Mouse (Mus musculus) kidney, embryonic 14.5 days (tissue): ENCODE measurements around the gene Ano8. TPM values are rescaled to one million over a fixed set of nuclear protein-coding genes. Genes with fewer than 3 reads are reported as not detected.
A peak's percentile ranks its signal among the peaks of the same experiment; 100 is the strongest.

Experiments
- ATAC-seq: fragments of 200-750 bp; cut with Nextera tagmentation; 2 replicates; pipeline ENCODE4 v1.8.0; 2017; ENCODE audit warnings: moderate number of reproducible peaks, mild to moderate bottlenecking, moderate TSS enrichment, moderate library complexity; ENCODE audit not compliant: low FRiP score, low TSS enrichment
- H3K27ac ChIP-seq: fragments of 300-500 bp; sonication (generic); 2 replicates; pipeline ENCODE4 v1.5.1; 2014; ENCODE audit warnings: low read depth, mild to moderate bottlenecking, low read length, moderate library complexity, mixed read lengths
- H3K27me3 ChIP-seq: fragments of 300-500 bp; sonication (generic); 2 replicates; pipeline ENCODE4 v1.6.1; 2014; ENCODE audit warnings: mild to moderate bottlenecking, low read length; ENCODE audit not compliant: control insufficient read depth, insufficient read depth
- H3K36me3 ChIP-seq: fragments of 300-500 bp; sonication (generic); 2 replicates; pipeline ENCODE4 v1.6.1; 2014; ENCODE audit warnings: low read length, mixed read lengths; ENCODE audit not compliant: control insufficient read depth, insufficient read depth
- H3K4me1 ChIP-seq: fragments of 300-500 bp; sonication (generic); 2 replicates; pipeline ENCODE4 v1.6.1; 2014; ENCODE audit warnings: low read length, mixed read lengths; ENCODE audit not compliant: control insufficient read depth, insufficient read depth
- H3K4me2 ChIP-seq: fragments of 300-500 bp; sonication (generic); replicated peaks from 2 replicates; pipeline ENCODE4 v1.6.1; 2014; ENCODE audit warnings: low read depth, mild to moderate bottlenecking, low read length
- H3K4me3 ChIP-seq: fragments of 300-500 bp; sonication (generic); 2 replicates; pipeline ENCODE4 v1.5.1; 2014; ENCODE audit warnings: mild to moderate bottlenecking, low read length
- H3K9ac ChIP-seq: fragments of 300-500 bp; sonication (generic); 2 replicates; pipeline ENCODE4 v1.6.1; 2014; ENCODE audit warnings: low read depth, mild to moderate bottlenecking, low read length, moderate library complexity
- H3K9me3 ChIP-seq: fragments of 300-500 bp; sonication (generic); 2 replicates; pipeline ENCODE4 v1.6.1; 2016; ENCODE audit warnings: low read length; ENCODE audit not compliant: control insufficient read depth
- WGBS: fragments of 180-500 bp; shearing (Covaris S2); extraction: QIAGEN DNeasy Blood & Tissue Kit; methylation state at CpG from one replicate; pipeline ENCODE4 v1.1.7; 2014; 5-methylcytosine and 5-hydroxymethylcytosine counted together
- polyA plus RNA-seq: library from polyadenylated mRNA; unstranded; fragments of >200 nt; fragmentation: Nextera tagmentation; extraction: Ambion mirVana; gene quantifications from 2 replicates; pipeline ENCODE4 v1.2.1, GENCODE M21; 2014

The Ano8 gene
- polyA plus RNA-seq, 1 experiment from 2014 or later: 3.4 TPM

DNA sequence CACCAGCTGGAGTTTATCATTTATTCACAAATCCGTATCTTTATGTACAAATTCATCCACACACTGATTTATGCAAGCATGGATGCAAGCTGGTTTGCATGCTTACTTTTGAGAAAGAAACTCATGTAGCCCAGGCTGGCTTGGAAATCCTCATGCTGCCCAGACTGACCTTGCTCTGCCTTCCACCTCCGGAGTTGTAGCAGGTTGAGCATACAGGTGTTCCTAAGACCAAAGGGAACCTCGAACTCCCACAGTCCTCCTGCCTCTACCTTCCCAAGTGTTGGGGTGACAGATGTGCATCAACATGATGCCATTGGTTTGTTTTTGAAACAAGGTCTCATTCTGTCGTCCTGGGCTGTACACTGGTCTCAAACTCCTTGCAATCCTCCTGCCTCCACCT is 23.6 kb downstream of the Ano8 start:
- no peaks in the 10 kb centered on the region for H3K27me3 ChIP-seq
- H3K9me3 ChIP-seq: no peaks in the 10 kb centered on the region
- peaks cover 15% of the 10 kb centered on the region for H3K4me1 ChIP-seq
- H3K4me2 ChIP-seq: peak overlapping the region; percentile 70
- peak overlapping the region; percentile 81; the same call in 1 of the 2 replicates for H3K4me3 ChIP-seq
- peaks cover 29% of the 10 kb centered on the region for H3K36me3 ChIP-seq
- ATAC-seq: no peak
- no peak overlapping the region for H3K9ac ChIP-seq
- WGBS: 72% methylated on average over 4 of the region's 4 CpGs
- no peak overlapping the region for H3K27ac ChIP-seq

DNA sequence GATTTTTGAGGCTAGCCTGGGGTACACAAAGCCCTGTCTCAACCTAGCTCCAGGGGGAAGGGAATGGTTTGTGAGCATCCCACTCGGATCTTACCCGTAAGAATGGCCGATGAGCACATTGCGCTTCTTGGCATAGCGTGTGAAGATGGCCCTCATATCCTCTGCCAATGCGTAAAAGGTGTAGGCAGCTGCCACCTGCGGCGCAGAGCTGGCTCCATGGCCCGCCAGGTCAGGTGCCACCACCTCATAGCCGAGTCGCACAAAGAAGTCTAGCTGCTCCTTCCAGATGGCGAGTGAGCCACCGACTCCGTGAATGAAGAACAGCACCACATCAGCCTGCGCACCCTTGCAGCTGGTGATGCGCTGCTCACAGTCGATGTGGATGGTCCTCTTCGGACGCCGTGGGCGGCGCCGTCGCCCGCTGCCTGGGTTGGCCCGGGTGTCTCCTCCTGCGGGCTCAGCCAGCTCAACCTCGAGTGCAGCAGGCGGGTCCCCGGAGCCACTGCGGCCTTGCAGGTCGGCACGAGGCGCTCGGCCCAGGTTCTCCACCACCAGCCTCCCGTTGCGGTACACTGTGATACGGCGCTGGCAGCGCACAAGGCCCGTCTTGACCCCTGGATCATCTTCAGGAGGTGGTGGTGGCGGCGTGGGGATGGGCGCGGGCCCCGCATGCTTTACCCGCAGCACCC is 24.5 kb downstream of the Ano8 start:
- no peak overlapping the region for H3K4me2 ChIP-seq
- no peak for ATAC-seq
- H3K27ac ChIP-seq: no peak overlapping the region
- no peak overlapping the region for H3K9ac ChIP-seq
- WGBS: 84% methylated on average over 47 of the region's 47 CpGs
- no peaks in the 10 kb centered on the region for H3K27me3 ChIP-seq
- H3K36me3 ChIP-seq: peaks cover 32% of the 10 kb centered on the region
- peaks cover 15% of the 10 kb centered on the region for H3K4me1 ChIP-seq
- H3K9me3 ChIP-seq: no peaks in the 10 kb centered on the region
- H3K4me3 ChIP-seq: no peak overlapping the region

DNA sequence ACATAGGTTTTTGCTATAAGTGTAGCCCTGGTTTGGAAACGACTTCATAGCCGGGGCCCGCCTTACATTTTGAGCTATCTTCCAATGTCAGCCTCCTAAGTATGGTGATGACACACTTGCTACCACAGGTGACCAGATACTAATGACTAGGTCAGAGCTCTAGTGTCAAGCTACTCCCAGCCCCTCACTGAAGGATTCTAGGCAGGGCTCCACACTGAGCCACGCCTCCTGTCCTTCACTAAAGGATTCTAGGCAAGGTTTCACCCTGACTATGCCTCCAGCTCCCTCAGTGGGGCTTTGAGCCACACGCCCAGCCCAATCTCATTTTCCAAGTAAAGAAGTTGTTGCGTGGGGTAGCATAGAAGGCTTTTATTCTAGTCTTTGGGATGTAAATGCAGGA is 25.0 kb downstream of the Ano8 start:
- H3K36me3 ChIP-seq: peaks cover 32% of the 10 kb centered on the region
- no peak overlapping the region for H3K9ac ChIP-seq
- H3K27me3 ChIP-seq: no peaks in the 10 kb centered on the region
- H3K4me1 ChIP-seq: peaks cover 15% of the 10 kb centered on the region
- H3K27ac ChIP-seq: no peak overlapping the region
- H3K4me3 ChIP-seq: no peak overlapping the region
- WGBS: 94% methylated on average over 6 of the region's 6 CpGs
- H3K4me2 ChIP-seq: no peak overlapping the region
- ATAC-seq: no peak
- no peaks in the 10 kb centered on the region for H3K9me3 ChIP-seq

DNA sequence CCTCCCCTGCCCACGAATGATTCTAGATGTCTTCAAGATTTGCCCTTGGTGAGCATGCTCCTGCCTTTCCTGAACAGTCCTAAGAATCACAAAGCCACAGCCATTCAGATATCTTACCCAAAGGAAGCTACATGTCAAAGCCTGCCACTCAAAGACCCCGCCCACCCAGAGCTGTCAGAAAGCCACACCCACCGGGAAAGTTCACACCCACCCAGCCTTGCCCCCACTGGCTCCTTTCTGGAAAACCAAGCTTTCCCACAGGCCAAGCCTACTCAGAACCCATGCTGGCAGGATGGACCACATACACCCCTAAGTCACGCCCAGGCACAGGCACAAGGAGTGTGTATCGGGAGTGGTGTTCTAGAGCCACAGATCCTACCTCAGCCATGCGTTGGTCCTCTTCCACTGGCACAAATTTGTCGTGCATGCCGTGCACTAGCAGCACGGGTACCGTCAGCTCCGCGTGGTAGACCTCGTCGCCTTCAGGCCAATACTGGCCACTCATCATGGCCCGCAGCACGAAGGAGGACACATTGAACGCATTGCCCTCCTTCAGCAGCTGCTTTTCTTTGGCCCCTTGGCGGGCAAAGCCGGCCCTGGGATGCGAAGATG is 28.0 kb downstream of the Ano8 start:
- Histone ChIP-seq H3K27me3 (no peaks in the 10 kb centered on the region), H3K9ac (no peak overlapping the region; the same call in 1 of the 2 replicates), H3K27ac (no peak overlapping the region), H3K36me3 (peaks cover 32% of the 10 kb centered on the region), H3K4me3 (no peak overlapping the region), H3K4me1 (peaks cover 7% of the 10 kb centered on the region), H3K4me2 (no peak overlapping the region), H3K9me3 (no peaks in the 10 kb centered on the region)
- no peak for ATAC-seq
- 86% methylated on average over 20 of the region's 20 CpGs for WGBS

DNA sequence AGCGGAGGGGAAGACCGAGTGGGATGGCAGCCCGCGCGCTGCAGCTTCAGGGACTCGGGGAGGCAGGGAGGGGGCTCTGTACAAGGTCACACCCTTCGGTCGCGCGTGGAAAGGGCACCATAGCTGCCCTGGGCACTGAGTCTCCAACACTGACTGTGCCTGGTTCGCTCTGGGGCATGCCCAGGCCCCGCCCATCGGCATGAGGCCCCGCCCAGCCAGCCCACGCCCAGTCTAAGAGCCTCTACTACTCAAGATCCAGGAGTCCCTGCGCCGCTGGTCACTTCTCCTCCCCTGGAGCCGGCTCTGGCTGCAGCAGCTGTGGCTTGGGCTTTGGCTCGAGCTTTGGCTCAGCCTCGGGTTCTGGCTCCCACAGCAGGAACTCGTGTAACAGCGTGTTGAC is 28.9 kb downstream of the Ano8 start:
- H3K4me2 ChIP-seq: no peak overlapping the region
- H3K4me3 ChIP-seq: no peak overlapping the region
- no peaks in the 10 kb centered on the region for H3K27me3 ChIP-seq
- ATAC-seq: peak; percentile 50; the same call in 1 of the 2 replicates
- no peaks in the 10 kb centered on the region for H3K9me3 ChIP-seq
- WGBS: 44% methylated on average over 22 of the region's 22 CpGs
- peaks cover 32% of the 10 kb centered on the region for H3K36me3 ChIP-seq
- H3K27ac ChIP-seq: no peak overlapping the region
- H3K4me1 ChIP-seq: no peaks in the 10 kb centered on the region
- H3K9ac ChIP-seq: no peak overlapping the region

DNA sequence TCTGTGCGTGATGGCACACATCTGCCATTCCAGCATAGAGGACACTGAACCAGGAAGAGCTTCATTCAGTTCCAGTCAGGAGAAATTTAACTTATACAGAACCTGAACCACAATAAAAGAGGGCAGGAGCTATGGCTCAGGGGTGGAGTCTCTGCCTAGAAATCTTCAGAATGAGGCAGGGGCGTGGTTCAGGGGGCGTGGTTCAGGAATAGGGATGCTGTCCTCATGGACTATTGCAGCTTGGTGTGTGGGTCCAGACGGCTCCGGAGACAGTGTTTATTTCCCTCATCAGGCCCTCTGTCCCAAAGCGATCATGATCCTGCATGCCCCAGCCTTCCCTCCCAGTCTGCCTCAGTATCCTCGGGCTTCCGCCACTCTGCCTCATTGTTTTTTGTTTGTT is 31.1 kb downstream of the Ano8 start:
- no peaks in the 10 kb centered on the region for H3K4me1 ChIP-seq
- no peak overlapping the region for H3K27ac ChIP-seq
- H3K9ac ChIP-seq: no peak overlapping the region
- no peak for ATAC-seq
- H3K4me3 ChIP-seq: no peak overlapping the region
- H3K36me3 ChIP-seq: peaks cover 16% of the 10 kb centered on the region; the same call in 1 of the 2 replicates
- H3K27me3 ChIP-seq: no peaks in the 10 kb centered on the region
- no peaks in the 10 kb centered on the region for H3K9me3 ChIP-seq
- WGBS: 80% methylated on average over 8 of the region's 8 CpGs
- no peak overlapping the region for H3K4me2 ChIP-seq

DNA sequence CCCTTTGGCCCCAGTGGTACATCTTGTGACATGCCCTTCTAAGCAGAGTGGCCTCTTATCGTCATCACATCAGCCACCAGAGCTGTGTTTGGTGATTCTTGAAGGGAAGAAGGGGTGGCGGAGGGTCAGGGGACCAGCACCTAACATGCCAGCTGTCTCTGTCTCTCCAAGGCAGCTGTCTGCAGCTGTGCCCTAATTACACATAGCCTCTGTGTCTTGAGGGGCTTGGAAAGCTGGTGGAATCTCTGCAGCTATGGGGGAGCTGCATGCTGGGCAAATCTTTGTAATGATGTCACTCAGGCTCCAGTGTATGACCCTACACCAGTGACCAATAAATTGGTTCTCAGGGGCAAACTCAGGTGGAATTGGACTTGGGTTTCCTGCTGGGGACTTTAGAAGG is 33.1 kb downstream of the Ano8 start:
- Histone ChIP-seq H3K36me3 (0 out of 2 replicates have a peak, but pooled peaks cover 4% of the 10 kb centered on the region), H3K27me3 (no peaks in the 10 kb centered on the region), H3K4me3 (no peak overlapping the region), H3K9ac (no peak overlapping the region), H3K4me2 (no peak overlapping the region), H3K4me1 (no peaks in the 10 kb centered on the region), H3K27ac (no peak overlapping the region), H3K9me3 (no peaks in the 10 kb centered on the region)
- WGBS: 74% methylated on average over 2 of the region's 2 CpGs
- ATAC-seq: no peak

DNA sequence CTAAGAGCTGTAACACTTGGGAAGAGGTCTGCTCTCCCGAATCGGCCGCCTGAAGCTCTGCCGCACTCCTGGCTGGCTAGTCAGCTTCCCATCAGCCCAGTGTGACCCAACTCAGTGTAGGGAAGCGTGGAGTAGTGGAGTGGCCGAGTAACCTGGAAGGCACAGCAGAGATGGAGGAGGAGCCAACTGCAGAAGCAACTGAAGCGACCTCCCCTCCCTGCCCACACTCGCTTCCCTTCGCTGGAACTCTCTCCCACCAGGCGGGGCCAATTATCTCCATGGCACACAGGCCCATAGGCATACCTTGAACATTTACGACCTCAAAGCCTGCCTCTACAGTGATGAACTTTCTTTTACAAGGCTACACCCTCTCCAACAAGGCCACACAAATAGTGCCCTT is 34.0 kb downstream of the Ano8 start:
- no peaks in the 10 kb centered on the region for H3K4me1 ChIP-seq
- no peaks in the 10 kb centered on the region for H3K9me3 ChIP-seq
- no peaks in the 10 kb centered on the region for H3K36me3 ChIP-seq
- H3K4me3 ChIP-seq: no peak overlapping the region
- no peak overlapping the region for H3K27ac ChIP-seq
- 42% methylated on average over 11 of the region's 11 CpGs for WGBS
- H3K27me3 ChIP-seq: no peaks in the 10 kb centered on the region
- ATAC-seq: no peak
- H3K9ac ChIP-seq: no peak overlapping the region
- H3K4me2 ChIP-seq: no peak overlapping the region

DNA sequence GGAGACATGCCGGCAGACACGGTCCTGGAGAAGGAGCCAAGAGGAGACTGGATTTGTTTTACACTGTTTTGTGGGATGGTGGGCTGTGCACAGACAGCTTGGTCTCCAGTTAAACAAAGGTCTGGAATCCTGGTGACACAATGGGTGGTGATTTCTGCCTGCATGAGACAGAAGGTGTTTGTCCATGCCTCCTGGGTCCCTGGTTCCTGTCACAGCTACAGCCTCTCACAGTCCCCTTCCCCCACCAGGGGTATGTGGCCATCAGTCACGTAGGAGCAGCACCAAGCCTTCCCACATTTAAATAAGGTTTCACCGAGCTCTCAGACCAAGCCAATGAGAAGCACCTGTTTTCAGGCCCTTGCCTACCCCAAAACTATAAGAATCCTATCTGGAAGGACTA is 34.4 kb downstream of the Ano8 start:
- H3K4me3 ChIP-seq: no peak overlapping the region
- no peak overlapping the region for H3K9ac ChIP-seq
- H3K36me3 ChIP-seq: no peaks in the 10 kb centered on the region
- no peaks in the 10 kb centered on the region for H3K27me3 ChIP-seq
- H3K4me1 ChIP-seq: no peaks in the 10 kb centered on the region
- ATAC-seq: no peak
- no peaks in the 10 kb centered on the region for H3K9me3 ChIP-seq
- no peak overlapping the region for H3K27ac ChIP-seq
- 70% methylated on average over 4 of the region's 4 CpGs for WGBS
- H3K4me2 ChIP-seq: no peak overlapping the region
